Mouse (Mus musculus) layer of hippocampus, postnatal 25 days (tissue): Measurements from ENCODE around the gene Lta. TPM values are rescaled to one million over a fixed set of nuclear protein-coding genes. Genes with fewer than 3 reads are reported as not detected.

Experiments
- DNase-seq, 2 experiments: peaks; one replicate each; pipeline ENCODE4 v3.0.0; 2022; ENCODE audit warnings: mixed read lengths in 2 of 2, low spot score in 1 of 2; ENCODE audit errors: extremely low spot score in 1 of 2
- microRNA-seq, 2 experiments: library from miRNA; unstranded; fragments of <30 nt; microRNA quantifications; one replicate each; pipeline ENCODE4 v1.2.0; 2021
- total RNA-seq, 2 experiments: library from RNA; stranded (reverse); gene quantifications; 2 replicates each; pipeline ENCODE4 v1.2.3; 2021

Lta gene
- total RNA-seq, 2 experiments from 2014 or later, result 0.20 TPM; not detected in 1

DNA sequence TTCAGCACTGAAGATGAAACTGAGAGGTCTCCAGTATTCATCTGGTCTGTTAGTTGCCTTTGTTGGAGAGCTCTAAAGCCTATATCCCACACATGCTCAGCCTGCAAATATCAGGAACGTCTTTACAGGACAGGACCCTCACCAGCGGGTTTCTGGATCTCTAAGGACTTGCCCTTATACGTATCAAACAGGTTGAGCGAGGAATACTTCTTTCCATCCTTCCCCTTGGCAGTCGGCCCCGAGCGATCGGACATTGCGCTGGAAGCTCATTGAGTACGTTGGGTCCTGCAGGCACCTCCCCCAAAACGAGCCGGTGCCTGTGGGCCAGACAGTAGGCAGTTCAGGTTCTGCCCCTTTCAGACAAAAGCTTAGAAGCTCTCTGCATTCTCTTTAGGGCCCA, 42.4 kb downstream of the Lta start:
- no peak for DNase-seq

DNA sequence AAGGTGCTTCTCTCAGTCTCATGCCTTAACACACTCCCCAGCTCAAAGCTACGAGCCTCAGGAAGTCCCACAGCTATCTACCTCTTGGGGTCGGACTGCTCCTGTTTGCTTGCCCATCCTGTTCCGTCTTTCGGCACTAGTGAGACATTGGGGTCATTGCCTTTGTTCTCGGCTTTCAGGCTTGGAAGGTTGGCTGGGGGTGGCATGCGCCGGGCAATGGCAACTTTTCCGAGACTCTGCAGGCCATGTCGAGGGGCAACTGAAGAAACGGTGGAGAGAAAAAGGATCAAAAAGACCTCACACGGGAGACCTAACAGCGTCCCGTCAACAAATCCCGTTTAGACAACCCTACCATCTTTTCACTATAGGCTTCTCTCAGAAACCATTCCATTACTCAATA, 43.0 kb downstream of the Lta start:
- no peak for DNase-seq

- DNase-seq, result no peak
These were observed 43.7 kb downstream of the Lta start for GRCm38 (mm10) chr17:35161421-35161820.

DNA sequence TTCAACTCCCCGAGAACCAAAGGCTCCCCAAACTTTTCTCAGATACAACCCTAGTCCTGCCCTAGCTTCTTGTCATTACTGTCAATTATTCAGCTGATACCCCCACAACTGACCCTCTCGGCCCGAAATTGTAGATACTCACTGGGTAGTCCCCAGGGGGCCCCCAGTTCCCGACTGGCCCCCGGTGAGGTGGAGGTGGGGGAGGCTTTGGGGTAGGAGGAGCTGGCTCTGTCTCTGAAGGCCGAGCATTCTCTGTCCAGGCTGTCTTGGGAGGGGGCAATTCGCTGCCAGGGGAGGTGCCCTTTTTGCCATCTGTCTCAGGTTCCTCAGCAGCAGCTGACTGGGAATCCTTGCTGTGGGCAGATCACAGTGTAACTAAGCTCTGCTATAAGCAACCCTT, 45.5 kb downstream of the Lta start:
- no peak for DNase-seq

GRCm38 (mm10) chr17:35158850-35159593, 46.1 kb downstream of the Lta start:
- DNase-seq, result no peak

DNA sequence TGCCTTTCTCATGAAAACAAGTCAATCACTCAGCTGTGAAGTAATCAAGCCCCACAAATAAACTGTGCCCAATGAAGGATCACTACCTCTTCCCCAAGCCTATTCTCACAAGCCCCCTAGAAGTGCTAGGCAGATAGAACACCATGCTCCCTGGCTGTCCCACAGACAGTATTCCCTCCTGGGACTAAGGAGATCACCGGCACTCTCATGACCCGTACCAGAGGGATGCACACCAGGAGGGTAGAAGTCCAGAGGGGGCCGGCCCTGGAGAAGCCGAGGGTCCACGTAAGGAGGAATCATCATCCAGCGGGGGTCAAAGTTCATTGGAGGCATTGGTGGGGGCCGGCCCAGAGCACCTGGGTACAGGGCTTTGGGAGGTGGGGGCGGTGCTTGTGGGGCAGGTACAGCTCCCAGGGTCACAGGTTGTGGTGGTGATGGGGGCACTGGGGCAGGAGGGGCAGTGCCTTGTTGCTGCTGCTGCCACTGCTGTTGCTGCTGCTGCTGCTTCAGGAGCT, 47.4 kb downstream of the Lta start:
- DNase-seq, result no peak

GRCm38 (mm10) chr17:35157254-35157653, 47.9 kb downstream of the Lta start:
- no peak for DNase-seq

GRCm38 (mm10) chr17:35156461-35157200, 48.5 kb downstream of the Lta start:
- DNase-seq, result no peak

DNA sequence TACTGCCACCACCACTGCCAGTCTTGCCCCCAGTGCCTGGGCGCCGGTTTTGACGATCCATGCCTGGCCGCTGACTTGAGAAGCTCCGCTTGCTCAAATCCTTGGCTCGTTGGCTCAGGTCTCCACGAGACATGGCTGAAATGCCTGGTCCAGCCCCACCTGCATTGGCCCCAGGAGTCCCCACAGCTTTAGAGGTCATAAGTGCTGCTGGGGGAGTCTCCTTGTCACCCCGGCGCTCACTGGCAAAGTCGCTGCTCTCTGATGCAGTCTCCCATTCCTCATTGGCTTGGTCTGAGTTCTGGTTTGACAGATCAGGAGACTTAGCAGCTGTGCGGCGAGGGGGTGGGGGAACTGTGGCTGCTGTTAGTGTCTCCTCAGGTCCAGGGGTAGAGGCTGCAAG, 49.7 kb downstream of the Lta start:
- DNase-seq, result no peak

GRCm38 (mm10) chr17:35154616-35155015, 50.5 kb downstream of the Lta start:
- DNase-seq, result no peak

GRCm38 (mm10) chr17:35153931-35154330, 51.2 kb downstream of the Lta start:
- DNase-seq, result no peak

Small RNA genes within 50 kb of the gene (microRNA-seq; reads per million reads assigned to microRNA genes)
- gene Mir6973a, result 0 reads per million in 2 experiments
- gene Mir6974, result 0.37 to 0.60 reads per million in 2 experiments
- 0.92 to 1.00 reads per million in 2 experiments for gene Mir6975
- gene Mir8094, result 0 reads per million in 2 experiments

Other genes starting within 250 kb of the Lta start
- gene Hspa1b, start 246.1 kb downstream of the Lta start, total RNA-seq, result 10 to 100 TPM; 17.0 to 23.5 TPM
- not detected for gene Gm20481, start 235.4 kb downstream of the Lta start, total RNA-seq
- 10 to 100 TPM; 14.9 to 17.9 TPM for gene Hspa1a, start 233.2 kb downstream of the Lta start, total RNA-seq
- under 1 TPM; 0.22 to 0.31 TPM for gene Hspa1l, start 232.6 kb downstream of the Lta start, total RNA-seq
- 10 to 100 TPM; 18.1 to 19.3 TPM for gene Lsm2, start 223.5 kb downstream of the Lta start, total RNA-seq
- 10 to 100 TPM; 43.7 to 55.6 TPM for gene Vars, start 204.4 kb downstream of the Lta start, total RNA-seq
- under 1 TPM; 0.07 to 0.23 TPM for gene Vwa7, start 188.8 kb downstream of the Lta start, total RNA-seq
- 1 to 10 TPM in 1 of 2 experiments, under 1 TPM in 1; 0.64 to 1.1 TPM for gene Sapcd1, start 177.3 kb downstream of the Lta start, total RNA-seq
- under 1 TPM; 0.62 to 0.82 TPM for gene Msh5, start 158.6 kb downstream of the Lta start, total RNA-seq
- gene Clic1, start 155.4 kb downstream of the Lta start, total RNA-seq, result 10 to 100 TPM in 1 of 2 experiments, 1 to 10 TPM in 1; 9.7 to 10.1 TPM
- gene Ddah2, start 146.3 kb downstream of the Lta start, total RNA-seq, result 10 to 100 TPM; 19.5 to 20.7 TPM
- gene Ly6g6c, start 140.0 kb downstream of the Lta start, total RNA-seq, result not detected
- not detected for gene Mpig6b, start 139.2 kb downstream of the Lta start, total RNA-seq
- gene Ly6g6e, start 128.4 kb downstream of the Lta start, total RNA-seq, result 1 to 10 TPM; 4.1 to 4.3 TPM
- gene Ly6g6d, start 127.3 kb downstream of the Lta start, total RNA-seq, result 1 to 10 TPM in 1 of 2 experiments, under 1 TPM in 1; 0.80 to 1.2 TPM
- not detected for gene Ly6g6f, start 119.7 kb downstream of the Lta start, total RNA-seq
- 10 to 100 TPM; 97.9 to 98.1 TPM for gene Abhd16a, start 116.1 kb downstream of the Lta start, total RNA-seq
- not detected for gene Ly6g5c, start 97.1 kb downstream of the Lta start, total RNA-seq
- under 1 TPM; 0.42 to 0.54 TPM for gene Ly6g5b, start 89.9 kb downstream of the Lta start, total RNA-seq
- gene Gpank1, start 83.9 kb downstream of the Lta start, total RNA-seq, result 10 to 100 TPM; 14.2 to 14.4 TPM
- 100 to 1,000 TPM; 179 to 181 TPM for gene Csnk2b, start 83.3 kb downstream of the Lta start, total RNA-seq
- gene D17H6S53E, start 79.0 kb downstream of the Lta start, total RNA-seq, result 10 to 100 TPM; 27.0 to 27.3 TPM
- gene Apom, start 73.3 kb downstream of the Lta start, total RNA-seq, result not detected
- 100 to 1,000 TPM; 290 to 320 TPM for gene Bag6, start 70.2 kb downstream of the Lta start, total RNA-seq
- gene Prrc2a, start 40.5 kb downstream of the Lta start, total RNA-seq, result 100 to 1,000 TPM; 302 to 353 TPM
- gene Aif1, start 29.3 kb downstream of the Lta start, total RNA-seq, result 10 to 100 TPM; 10.4 to 10.8 TPM
- gene Lst1, start 16.9 kb downstream of the Lta start, total RNA-seq, result 1 to 10 TPM; 8.1 to 8.9 TPM
- under 1 TPM; 0.42 to 0.54 TPM for gene Ltb, start 10.9 kb downstream of the Lta start, total RNA-seq
- not detected for gene Tnf, start 3.3 kb downstream of the Lta start, total RNA-seq
- gene Gm16181, start 15.5 kb upstream of the Lta start, total RNA-seq, result not detected
- 100 to 1,000 TPM; 607 to 639 TPM for gene Atp6v1g2, start 28.3 kb upstream of the Lta start, total RNA-seq
- 10 to 100 TPM; 13.7 to 14.8 TPM for gene Nfkbil1, start 30.4 kb upstream of the Lta start, total RNA-seq
- gene Ddx39b, start 36.4 kb upstream of the Lta start, total RNA-seq, result 100 to 1,000 TPM; 213 to 229 TPM
- 10 to 100 TPM; 14.6 to 15.9 TPM for gene H2-D1, start 57.4 kb upstream of the Lta start, total RNA-seq
- gene H2-Q1, start 115.1 kb upstream of the Lta start, total RNA-seq, result under 1 TPM in 1 of 2 experiments, not detected in 1; 0.42 TPM
- under 1 TPM in 1 of 2 experiments, not detected in 1; 0.44 TPM for gene H2-Q2, start 136.9 kb upstream of the Lta start, total RNA-seq
- gene H2-Q4, start 174.3 kb upstream of the Lta start, total RNA-seq, result 1 to 10 TPM; 1.5 to 1.9 TPM
- gene H2-Q6, start 219.5 kb upstream of the Lta start, total RNA-seq, result not detected
- gene H2-Q7, start 233.8 kb upstream of the Lta start, total RNA-seq, result under 1 TPM; 0.10 to 0.38 TPM